Mouse (Mus musculus) midbrain, embryonic 16.5 days (tissue): ENCODE data around the gene Cbfa2t3. TPM values are rescaled to one million over a fixed set of nuclear protein-coding genes. Genes with fewer than 3 reads are reported as not detected.

ENCODE experiments used
- ATAC-seq: fragments of 200-750 bp; cut with Nextera tagmentation; 2 replicates; pipeline ENCODE4 v1.8.0; 2017; ENCODE audit warnings: moderate TSS enrichment
- H3K27ac ChIP-seq: fragments of 300-500 bp; sonication (generic); 2 replicates; pipeline ENCODE4 v1.5.1; 2014; ENCODE audit warnings: mild to moderate bottlenecking, low read length, mixed read lengths
- H3K27me3 ChIP-seq: fragments of 300-500 bp; sonication (generic); 2 replicates; pipeline ENCODE4 v1.6.1; 2014; ENCODE audit warnings: low read depth, low read length, mixed read lengths; ENCODE audit not compliant: control insufficient read depth, insufficient read depth
- H3K36me3 ChIP-seq: fragments of 300-500 bp; sonication (generic); 2 replicates; pipeline ENCODE4 v1.6.1; 2014; ENCODE audit warnings: mild to moderate bottlenecking, low read length, moderate library complexity, mixed read lengths; ENCODE audit not compliant: control insufficient read depth, insufficient read depth
- H3K4me1 ChIP-seq: fragments of 300-500 bp; sonication (generic); 2 replicates; pipeline ENCODE4 v1.6.1; 2014; ENCODE audit warnings: mild to moderate bottlenecking, low read length, mixed read lengths; ENCODE audit not compliant: control insufficient read depth, insufficient read depth
- H3K4me2 ChIP-seq: fragments of 300-500 bp; sonication (generic); 2 replicates; pipeline ENCODE4 v1.6.1; 2014; ENCODE audit warnings: mild to moderate bottlenecking, low read length, mixed read lengths
- H3K4me3 ChIP-seq: fragments of 300-500 bp; sonication (generic); 2 replicates; pipeline ENCODE4 v1.5.1; 2014; ENCODE audit warnings: low read depth, mild to moderate bottlenecking, low read length, moderate library complexity, mixed read lengths
- H3K9ac ChIP-seq: fragments of 300-500 bp; sonication (generic); 2 replicates; pipeline ENCODE4 v1.6.1; 2014; ENCODE audit warnings: low read depth, low read length, mixed read lengths
- H3K9me3 ChIP-seq: fragments of 300-500 bp; sonication (generic); replicated peaks from 2 replicates; pipeline ENCODE4 v1.6.1; 2014; ENCODE audit warnings: mild to moderate bottlenecking, low read length, mixed read lengths; ENCODE audit not compliant: control insufficient read depth, poor library complexity, severe bottlenecking
- WGBS: fragments of 180-500 bp; shearing (Covaris S2); extraction: QIAGEN DNeasy Blood & Tissue Kit; methylation state at CpG from one replicate; pipeline ENCODE4 v1.1.7; 2014; 5-methylcytosine and 5-hydroxymethylcytosine counted together
- polyA plus RNA-seq: library from polyadenylated mRNA; unstranded; fragments of >200 nt; fragmentation: Nextera tagmentation; extraction: Ambion mirVana; gene quantifications from 2 replicates; pipeline ENCODE4 v1.2.1, GENCODE M21; 2015

Gene Cbfa2t3
- polyA plus RNA-seq, 1 experiment from 2014 or later, result 17.7 TPM

- Histone ChIP-seq H3K9ac (no peak overlapping the region), H3K36me3 (no peaks in the 10 kb centered on the region), H3K4me2 (no peak overlapping the region), H3K9me3 (no peaks in the 10 kb centered on the region), H3K4me3 (no peak overlapping the region), H3K4me1 (peaks cover 44% of the 10 kb centered on the region), H3K27me3 (no peaks in the 10 kb centered on the region), H3K27ac (no peak overlapping the region)
- WGBS, result 91% methylated on average over 11 of the region's 11 CpGs
- no peak for ATAC-seq
These were observed 37.7 kb upstream of the Cbfa2t3 start for GRCm38 (mm10) chr8:122736623-122737022.

- no peak for ATAC-seq
- H3K4me1 ChIP-seq, result peaks cover 44% of the 10 kb centered on the region
- peak overlapping the region; percentile 28 for H3K9ac ChIP-seq
- H3K4me2 ChIP-seq, result no peak overlapping the region
- no peak overlapping the region for H3K4me3 ChIP-seq
- 50% methylated on average over 19 of the region's 19 CpGs for WGBS
- H3K9me3 ChIP-seq, result no peaks in the 10 kb centered on the region
- no peaks in the 10 kb centered on the region for H3K27me3 ChIP-seq
- H3K36me3 ChIP-seq, result no peaks in the 10 kb centered on the region
- peak overlapping the region; percentile 48 for H3K27ac ChIP-seq
These were observed 36.9 kb upstream of the Cbfa2t3 start for GRCm38 (mm10) chr8:122735542-122736473.

- WGBS, result 56% methylated on average over 3 of the region's 3 CpGs
- Histone ChIP-seq H3K4me2 (no peak overlapping the region), H3K4me3 (no peak overlapping the region), H3K27me3 (no peaks in the 10 kb centered on the region), H3K36me3 (no peaks in the 10 kb centered on the region), H3K9me3 (no peaks in the 10 kb centered on the region; the same call in 1 of the 2 replicates), H3K4me1 (peaks cover 44% of the 10 kb centered on the region), H3K27ac (peak overlapping the region; percentile 48), H3K9ac (peak overlapping the region; percentile 28; the same call in 1 of the 2 replicates)
- no peak for ATAC-seq
These were observed 36.2 kb upstream of the Cbfa2t3 start for GRCm38 (mm10) chr8:122735110-122735509.

GRCm38 (mm10) chr8:122728630-122729029, 29.7 kb upstream of the Cbfa2t3 start:
- Histone ChIP-seq H3K27me3 (no peaks in the 10 kb centered on the region), H3K9me3 (no peaks in the 10 kb centered on the region; the same call in 1 of the 2 replicates), H3K4me2 (no peak overlapping the region), H3K36me3 (no peaks in the 10 kb centered on the region), H3K4me1 (no peaks in the 10 kb centered on the region), H3K4me3 (no peak overlapping the region), H3K9ac (no peak overlapping the region), H3K27ac (no peak overlapping the region)
- 11% methylated on average over 3 of the region's 3 CpGs for WGBS
- no peak for ATAC-seq

GRCm38 (mm10) chr8:122727412-122727811, 28.5 kb upstream of the Cbfa2t3 start:
- ATAC-seq, result no peak
- H3K4me1 ChIP-seq, result no peaks in the 10 kb centered on the region
- no peak overlapping the region for H3K4me2 ChIP-seq
- H3K4me3 ChIP-seq, result no peak overlapping the region
- no peaks in the 10 kb centered on the region for H3K36me3 ChIP-seq
- WGBS, result 61% methylated on average over 5 of the region's 5 CpGs
- H3K27me3 ChIP-seq, result no peaks in the 10 kb centered on the region
- no peaks in the 10 kb centered on the region; the same call in 1 of the 2 replicates for H3K9me3 ChIP-seq
- H3K9ac ChIP-seq, result no peak overlapping the region
- no peak overlapping the region for H3K27ac ChIP-seq

- no peak overlapping the region for H3K9ac ChIP-seq
- WGBS, result 53% methylated on average over 2 of the region's 2 CpGs
- no peak overlapping the region for H3K4me3 ChIP-seq
- H3K36me3 ChIP-seq, result no peaks in the 10 kb centered on the region
- no peaks in the 10 kb centered on the region for H3K27me3 ChIP-seq
- H3K4me1 ChIP-seq, result no peaks in the 10 kb centered on the region
- H3K9me3 ChIP-seq, result no peaks in the 10 kb centered on the region; the same call in 1 of the 2 replicates
- H3K27ac ChIP-seq, result no peak overlapping the region
- no peak overlapping the region for H3K4me2 ChIP-seq
- ATAC-seq, result no peak
These were observed 27.9 kb upstream of the Cbfa2t3 start for GRCm38 (mm10) chr8:122726789-122727188.

- Histone ChIP-seq H3K9me3 (no peaks in the 10 kb centered on the region; the same call in 1 of the 2 replicates), H3K9ac (no peak overlapping the region), H3K4me3 (no peak overlapping the region), H3K36me3 (no peaks in the 10 kb centered on the region), H3K27me3 (no peaks in the 10 kb centered on the region), H3K27ac (no peak overlapping the region), H3K4me2 (no peak overlapping the region), H3K4me1 (peaks cover 13% of the 10 kb centered on the region)
- WGBS, result 92% methylated on average over 6 of the region's 6 CpGs
- no peak for ATAC-seq
These were observed 26.3 kb upstream of the Cbfa2t3 start for GRCm38 (mm10) chr8:122725187-122725586.

GRCm38 (mm10) chr8:122720811-122721640, 22.1 kb upstream of the Cbfa2t3 start:
- H3K36me3 ChIP-seq, result no peaks in the 10 kb centered on the region
- no peak overlapping the region; the same call in 1 of the 2 replicates for H3K4me3 ChIP-seq
- ATAC-seq, result peak; percentile 65
- WGBS, result 42% methylated on average over 14 of the region's 14 CpGs
- H3K9me3 ChIP-seq, result no peaks in the 10 kb centered on the region
- H3K27me3 ChIP-seq, result no peaks in the 10 kb centered on the region
- H3K9ac ChIP-seq, result peak overlapping the region; percentile 27; the same call in 1 of the 2 replicates
- H3K27ac ChIP-seq, result peak overlapping the region; percentile 87
- peak overlapping the region; percentile 27 for H3K4me2 ChIP-seq
- H3K4me1 ChIP-seq, result peaks cover 20% of the 10 kb centered on the region
